Mouse (Mus musculus): ENCODE results near the gene Otud7b.

GRCm38 (mm10) chr3:96084146-96084755, 20.1 kb upstream of the Otud7b start:
- no peak for TF ChIP-seq CTCF (IDR thresholded peaks at IDR 0.05; ENCODE audit: extremely low read depth, insufficient read depth, low read length)
- no peak for TF ChIP-seq POLR2A (IDR thresholded peaks at IDR 0.05; ENCODE audit: extremely low read depth, insufficient read depth, low read length)
